Mouse (Mus musculus) hindbrain, embryonic 11.5 days (tissue): ENCODE measurements at regions not wholly inside any gene's neighbourhood (a gene's known extent, or its start where the extent isn't known, plus 50 kb on each side); places are given as distances from the start of the nearest gene placed in this dataset.

ENCODE experiments used
- ATAC-seq: fragments of 200-750 bp; cut with Nextera tagmentation; 2 replicates; pipeline ENCODE4 v1.8.0; 2017; ENCODE audit warnings: mild to moderate bottlenecking, moderate TSS enrichment, moderate library complexity; ENCODE audit not compliant: low FRiP score
- DNase-seq: peaks from one replicate; pipeline ENCODE4 v3.0.0-alpha.2; 2015; ENCODE audit warnings: low spot score
- H3K27ac ChIP-seq: fragments of 300-500 bp; sonication (generic); 2 replicates; pipeline ENCODE4 v1.5.1; 2014; ENCODE audit warnings: mild to moderate bottlenecking, low read depth, low read length
- H3K27me3 ChIP-seq: fragments of 300-500 bp; sonication (generic); 2 replicates; pipeline ENCODE4 v1.6.1; 2014; ENCODE audit warnings: mild to moderate bottlenecking, low read length, moderate library complexity, mixed read lengths; ENCODE audit not compliant: control insufficient read depth, insufficient read depth
- H3K36me3 ChIP-seq: fragments of 300-500 bp; sonication (generic); 2 replicates; pipeline ENCODE4 v1.6.1; 2014; ENCODE audit warnings: mild to moderate bottlenecking, low read length, moderate library complexity, mixed read lengths; ENCODE audit not compliant: control insufficient read depth, insufficient read depth
- H3K4me1 ChIP-seq: fragments of 300-500 bp; sonication (generic); replicated peaks from 2 replicates; pipeline ENCODE4 v1.6.1; 2014; ENCODE audit warnings: low read length, mixed read lengths; ENCODE audit not compliant: control insufficient read depth, insufficient read depth
- H3K4me2 ChIP-seq: fragments of 300-500 bp; sonication (generic); replicated peaks from 2 replicates; pipeline ENCODE4 v1.6.1; 2014; ENCODE audit warnings: mild to moderate bottlenecking, low read depth, low read length
- H3K4me3 ChIP-seq: fragments of 300-500 bp; sonication (generic); 2 replicates; pipeline ENCODE4 v1.5.1; 2014; ENCODE audit warnings: low read depth, low read length
- H3K9ac ChIP-seq: fragments of 300-500 bp; sonication (generic); 2 replicates; pipeline ENCODE4 v1.6.1; 2014; ENCODE audit warnings: low read depth, low read length
- H3K9me3 ChIP-seq: fragments of 300-500 bp; sonication (generic); 2 replicates; pipeline ENCODE4 v1.6.1; 2016; ENCODE audit warnings: low read length; ENCODE audit not compliant: control insufficient read depth
- WGBS: fragments of 180-500 bp; shearing (Covaris S2); extraction: QIAGEN DNeasy Blood & Tissue Kit; methylation state at CpG from one replicate; pipeline ENCODE4 v1.1.7; 2014; 5-methylcytosine and 5-hydroxymethylcytosine counted together

DNA sequence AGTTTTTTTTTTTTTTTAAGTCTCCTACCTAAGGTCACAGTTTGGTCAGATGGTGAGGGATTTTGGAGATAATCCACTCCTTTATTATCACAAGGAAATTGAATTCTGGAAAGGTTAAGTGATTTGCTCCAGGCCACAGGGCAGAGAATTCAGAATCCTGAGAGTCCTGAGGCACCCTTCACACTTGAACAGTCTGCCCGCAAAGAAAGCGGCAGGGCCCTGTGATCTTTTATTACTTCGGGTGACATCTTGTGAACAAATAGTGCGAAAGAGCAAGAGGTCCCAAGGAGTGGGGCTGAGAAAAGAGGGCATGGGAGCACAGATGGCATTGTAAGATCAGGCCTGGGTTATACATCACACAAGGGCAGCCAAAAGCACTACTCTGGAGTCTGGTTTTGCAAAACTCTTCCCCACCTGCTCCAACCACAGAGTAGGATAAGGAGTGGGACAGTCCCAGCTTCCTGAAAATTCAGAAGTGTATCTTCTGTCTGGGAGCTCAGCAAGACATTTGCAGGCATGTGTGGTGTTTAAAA is 150.5 kb upstream of the Wdr11 start:
- Histone ChIP-seq H3K27me3 (no peaks in the 10 kb centered on the region), H3K36me3 (no peaks in the 10 kb centered on the region), H3K27ac (no peak overlapping the region), H3K4me1 (no peaks in the 10 kb centered on the region), H3K4me3 (no peak overlapping the region), H3K9me3 (no peaks in the 10 kb centered on the region), H3K9ac (no peak overlapping the region), H3K4me2 (no peak overlapping the region)
- DNase-seq (no peak), ATAC-seq (no peak)
- WGBS, result 49% methylated on average over 4 of the region's 4 CpGs

- Histone ChIP-seq H3K9me3 (no peaks in the 10 kb centered on the region), H3K27ac (no peak overlapping the region), H3K4me3 (no peak overlapping the region), H3K4me2 (no peak overlapping the region), H3K9ac (no peak overlapping the region), H3K36me3 (no peaks in the 10 kb centered on the region), H3K4me1 (no peaks in the 10 kb centered on the region), H3K27me3 (no peaks in the 10 kb centered on the region)
- 9% methylated on average over 3 of the region's 3 CpGs for WGBS
- DNase-seq (peak; percentile 72), ATAC-seq (no peak)
Observed at GRCm38 (mm10) chr7:129469496-129469895, 122.2 kb upstream of the Wdr11 start.

GRCm38 (mm10) chr7:129483736-129484135 is 107.9 kb upstream of the Wdr11 start:
- H3K9ac ChIP-seq, result no peak overlapping the region
- no peaks in the 10 kb centered on the region for H3K4me1 ChIP-seq
- no peak overlapping the region for H3K27ac ChIP-seq
- 89% methylated on average over 5 of the region's 5 CpGs for WGBS
- H3K27me3 ChIP-seq, result no peaks in the 10 kb centered on the region
- no peaks in the 10 kb centered on the region for H3K9me3 ChIP-seq
- H3K36me3 ChIP-seq, result no peaks in the 10 kb centered on the region
- DNase-seq (no peak), ATAC-seq (no peak)
- no peak overlapping the region for H3K4me2 ChIP-seq
- H3K4me3 ChIP-seq, result no peak overlapping the region

DNA sequence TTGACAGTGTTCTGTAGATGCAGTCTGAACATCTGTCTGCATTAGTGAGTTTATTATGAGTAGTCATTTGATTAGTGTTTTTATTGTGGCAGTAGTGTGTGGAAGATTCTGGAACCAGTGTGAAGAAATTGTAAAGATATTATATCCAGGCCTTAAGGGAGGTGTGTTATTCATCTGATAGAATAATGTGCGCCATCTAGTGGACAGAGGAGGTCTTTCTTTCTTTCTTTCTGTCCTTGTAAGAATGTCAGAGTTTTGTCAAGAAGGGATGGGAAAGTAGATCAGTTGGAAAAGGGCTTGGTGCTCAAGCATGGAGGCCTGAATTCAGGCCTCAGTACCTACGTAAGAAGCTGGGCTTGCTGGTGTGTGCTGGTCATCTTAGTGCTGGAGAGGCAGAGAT is 84.8 kb upstream of the Wdr11 start:
- DNase-seq (peak; percentile 73), ATAC-seq (no peak)
- WGBS, result 28% methylated on average over 2 of the region's 2 CpGs

GRCm38 (mm10) chr7:129509631-129510132 is 82.0 kb upstream of the Wdr11 start:
- Histone ChIP-seq H3K27me3 (no peaks in the 10 kb centered on the region), H3K36me3 (no peaks in the 10 kb centered on the region), H3K9me3 (no peaks in the 10 kb centered on the region), H3K4me2 (no peak overlapping the region), H3K4me1 (no peaks in the 10 kb centered on the region), H3K4me3 (no peak overlapping the region), H3K27ac (no peak overlapping the region), H3K9ac (no peak overlapping the region)
- DNase-seq (no peak), ATAC-seq (no peak)
- 63% methylated on average over 10 of the region's 10 CpGs for WGBS

More for the DNA sequence above, 84.8 kb upstream of the Wdr11 start:
- Histone ChIP-seq H3K9ac (no peak overlapping the region), H3K36me3 (no peaks in the 10 kb centered on the region), H3K27me3 (no peaks in the 10 kb centered on the region), H3K9me3 (no peaks in the 10 kb centered on the region), H3K27ac (no peak overlapping the region), H3K4me3 (no peak overlapping the region), H3K4me1 (no peaks in the 10 kb centered on the region), H3K4me2 (no peak overlapping the region)

GRCm38 (mm10) chr7:129514619-129515018 is 77.0 kb upstream of the Wdr11 start:
- no peaks in the 10 kb centered on the region for H3K27me3 ChIP-seq
- DNase-seq (no peak), ATAC-seq (no peak)
- H3K9me3 ChIP-seq, result no peaks in the 10 kb centered on the region; the same call in 1 of the 2 replicates
- no peak overlapping the region for H3K4me3 ChIP-seq
- H3K36me3 ChIP-seq, result no peaks in the 10 kb centered on the region
- WGBS, result 59% methylated on average over 7 of the region's 7 CpGs
- H3K27ac ChIP-seq, result no peak overlapping the region
- H3K9ac ChIP-seq, result no peak overlapping the region
- no peaks in the 10 kb centered on the region for H3K4me1 ChIP-seq
- H3K4me2 ChIP-seq, result no peak overlapping the region

GRCm38 (mm10) chr7:129524369-129524915 is 67.2 kb upstream of the Wdr11 start:
- Histone ChIP-seq H3K9ac (no peak overlapping the region), H3K4me3 (no peak overlapping the region), H3K4me2 (no peak overlapping the region), H3K9me3 (no peaks in the 10 kb centered on the region; the same call in 1 of the 2 replicates), H3K27ac (no peak overlapping the region), H3K27me3 (no peaks in the 10 kb centered on the region), H3K36me3 (no peaks in the 10 kb centered on the region), H3K4me1 (no peaks in the 10 kb centered on the region)
- DNase-seq (no peak), ATAC-seq (no peak)
- WGBS, result 83% methylated on average over 1 of the region's 1 CpGs

- no peak overlapping the region for H3K27ac ChIP-seq
- DNase-seq (peak; percentile 4), ATAC-seq (no peak)
Observed at GRCm38 (mm10) chr7:129525985-129526384, 65.7 kb upstream of the Wdr11 start.

GRCm38 (mm10) chr7:129528263-129528662 is 63.4 kb upstream of the Wdr11 start:
- Histone ChIP-seq H3K4me1 (no peaks in the 10 kb centered on the region), H3K36me3 (no peaks in the 10 kb centered on the region), H3K9me3 (no peaks in the 10 kb centered on the region), H3K9ac (no peak overlapping the region), H3K4me3 (no peak overlapping the region), H3K27ac (no peak overlapping the region), H3K4me2 (no peak overlapping the region), H3K27me3 (no peaks in the 10 kb centered on the region)
- ATAC-seq (no peak), DNase-seq (no peak)
- WGBS, result 82% methylated on average over 6 of the region's 6 CpGs

More at GRCm38 (mm10) chr7:129525985-129526384, 65.7 kb upstream of the Wdr11 start:
- Histone ChIP-seq H3K4me2 (no peak overlapping the region), H3K36me3 (no peaks in the 10 kb centered on the region), H3K4me1 (no peaks in the 10 kb centered on the region), H3K9ac (no peak overlapping the region), H3K4me3 (no peak overlapping the region), H3K27me3 (no peaks in the 10 kb centered on the region), H3K9me3 (no peaks in the 10 kb centered on the region)
- WGBS, result 49% methylated on average over 3 of the region's 3 CpGs
